Mouse (Mus musculus): Measurements from ENCODE around the gene Nr1h2. TPM values are rescaled to one million over a fixed set of nuclear protein-coding genes. Genes with fewer than 3 reads are reported as not detected.

Nr1h2 gene
- total RNA-seq, 2 experiments from 2014 or later = 73.1 to 78.3 TPM

GRCm38 (mm10) chr7:44552141-44552908, 1.4 kb downstream of the Nr1h2 start:
- intact Hi-C loops (cut with DNase I) = no loop called here
- DNase-seq (ENCODE audit: low spot score in 2 of 2) = no peak

GRCm38 (mm10) chr7:44551731-44552130, 2.0 kb downstream of the Nr1h2 start:
- DNase-seq (ENCODE audit: low spot score in 2 of 2) = no peak
- intact Hi-C loops (cut with DNase I) = loop anchor here (2.0 kb wide), 1 partner anchor 51 kb away; no protein-coding TSS in a partner anchor

- no peak for DNase-seq (ENCODE audit: low spot score in 2 of 2)
- intact Hi-C loops (cut with DNase I) = loop anchor here (2.0 kb wide), 1 partner anchor 50 kb away; no protein-coding TSS in a partner anchor
Observed at GRCm38 (mm10) chr7:44551301-44551700, 2.5 kb downstream of the Nr1h2 start.

GRCm38 (mm10) chr7:44550409-44550678, 3.4 kb downstream of the Nr1h2 start:
- no peak for DNase-seq (ENCODE audit: low spot score in 2 of 2)
- intact Hi-C loops (cut with DNase I) = loop anchor here (2.0 kb wide), 1 partner anchor 50 kb away; no protein-coding TSS in a partner anchor

- DNase-seq (ENCODE audit: low spot score in 2 of 2) = no peak
- intact Hi-C loops (cut with DNase I) = loop anchor here (2.0 kb wide), 1 partner anchor 49 kb away; no protein-coding TSS in a partner anchor
Observed at GRCm38 (mm10) chr7:44549621-44550408, 3.9 kb downstream of the Nr1h2 start.

GRCm38 (mm10) chr7:44548497-44549087, 5.2 kb downstream of the Nr1h2 start, which contains the start of gene Pold1:
Gene Pold1, minus strand, starts transcription at chr7:44548849.
- intact Hi-C loops (cut with DNase I) = no loop called here

GRCm38 (mm10) chr7:44547725-44548124, 6.0 kb downstream of the Nr1h2 start:
- DNase-seq (ENCODE audit: low spot score in 2 of 2) = no peak
- intact Hi-C loops (cut with DNase I) = no loop called here

More at GRCm38 (mm10) chr7:44548497-44549087, 5.2 kb downstream of the Nr1h2 start, which contains the start of gene Pold1:
- DNase-seq (ENCODE audit: low spot score in 2 of 2) = peak; percentile 99

GRCm38 (mm10) chr7:44547041-44547440, 6.7 kb downstream of the Nr1h2 start:
- DNase-seq (ENCODE audit: low spot score in 2 of 2) = no peak
- intact Hi-C loops (cut with DNase I) = no loop called here

GRCm38 (mm10) chr7:44546274-44546673, 7.5 kb downstream of the Nr1h2 start:
- intact Hi-C loops (cut with DNase I) = no loop called here

GRCm38 (mm10) chr7:44543071-44543470, 10.7 kb downstream of the Nr1h2 start:
- DNase-seq (ENCODE audit: low spot score in 2 of 2) = no peak
- intact Hi-C loops (cut with DNase I) = no loop called here

More at GRCm38 (mm10) chr7:44546274-44546673, 7.5 kb downstream of the Nr1h2 start:
- no peak for DNase-seq (ENCODE audit: low spot score in 2 of 2)

- intact Hi-C loops (cut with DNase I) = no loop called here
- no peak for DNase-seq (ENCODE audit: low spot score in 2 of 2)
Observed at GRCm38 (mm10) chr7:44542555-44542954, 11.2 kb downstream of the Nr1h2 start.

- intact Hi-C loops (cut with DNase I) = no loop called here
- no peak for DNase-seq (ENCODE audit: low spot score in 2 of 2)
Observed at GRCm38 (mm10) chr7:44538756-44539624, 14.8 kb downstream of the Nr1h2 start.

GRCm38 (mm10) chr7:44537496-44537895, 16.3 kb downstream of the Nr1h2 start:
- no peak for DNase-seq (ENCODE audit: low spot score in 2 of 2)
- intact Hi-C loops (cut with DNase I) = no loop called here

- intact Hi-C loops (cut with DNase I) = no loop called here
- DNase-seq (ENCODE audit: low spot score in 2 of 2) = no peak
Observed at GRCm38 (mm10) chr7:44537009-44537408, 16.7 kb downstream of the Nr1h2 start.

GRCm38 (mm10) chr7:44536590-44536968, 17.2 kb downstream of the Nr1h2 start:
- peak; percentile 49 to 69 for DNase-seq (ENCODE audit: low spot score in 2 of 2)
- intact Hi-C loops (cut with DNase I) = no loop called here

GRCm38 (mm10) chr7:44535657-44536589, 17.8 kb downstream of the Nr1h2 start:
- intact Hi-C loops (cut with DNase I) = no loop called here
- DNase-seq (ENCODE audit: low spot score in 2 of 2) = no peak

GRCm38 (mm10) chr7:44534656-44535441, 18.9 kb downstream of the Nr1h2 start:
- no peak for DNase-seq (ENCODE audit: low spot score in 2 of 2)
- intact Hi-C loops (cut with DNase I) = no loop called here

- no peak for DNase-seq (ENCODE audit: low spot score in 2 of 2)
- intact Hi-C loops (cut with DNase I) = no loop called here
Observed at GRCm38 (mm10) chr7:44534242-44534641, 19.5 kb downstream of the Nr1h2 start.

All from left cerebral cortex, postnatal 36 days (tissue).